Mouse (Mus musculus) lung, postnatal 36 days (tissue): ENCODE data around the gene Ptprt.
"Not testable (repeated sequence)": the region's sequence is repeated elsewhere in the genome, so short reads cannot be mapped to it uniquely, and the experiment has no call there.

ENCODE experiments used
- DNase-seq: peaks from one replicate; pipeline ENCODE4 v3.0.0; 2022; ENCODE audit warnings: mixed read lengths

Ptprt gene

DNA sequence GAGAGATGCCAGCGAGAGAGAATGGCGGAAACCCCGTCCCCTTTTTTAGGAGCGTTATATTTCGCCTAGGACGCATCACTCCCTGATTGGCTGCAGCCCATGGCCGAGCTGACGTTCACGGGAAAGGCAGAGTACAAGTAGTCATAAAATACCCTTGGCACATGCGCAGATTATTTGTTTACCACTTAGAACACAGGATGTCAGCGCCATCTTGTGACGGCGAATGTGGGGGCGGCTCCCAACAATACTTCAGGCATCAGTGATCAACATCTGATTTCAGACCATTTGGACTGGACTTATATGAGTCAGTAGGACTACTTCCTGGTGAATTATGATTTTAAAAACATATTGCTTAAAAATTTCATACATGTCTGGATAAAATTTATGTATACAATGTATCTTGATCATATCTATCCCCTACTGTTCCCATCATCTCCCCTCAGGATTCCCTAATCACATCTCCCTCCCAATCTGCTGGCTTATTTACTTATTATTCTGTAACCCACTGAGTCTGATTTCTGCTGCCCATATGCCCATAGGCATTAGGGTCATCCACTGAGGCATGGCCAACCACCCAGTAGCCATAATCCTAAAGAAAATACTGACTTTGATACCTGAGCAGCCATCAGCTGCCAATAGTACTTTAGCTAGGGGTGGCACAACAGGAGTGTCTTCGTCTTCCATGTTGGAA lies 1148.9 kb downstream of the Ptprt start:
- DNase-seq = not testable (repeated sequence)

DNA sequence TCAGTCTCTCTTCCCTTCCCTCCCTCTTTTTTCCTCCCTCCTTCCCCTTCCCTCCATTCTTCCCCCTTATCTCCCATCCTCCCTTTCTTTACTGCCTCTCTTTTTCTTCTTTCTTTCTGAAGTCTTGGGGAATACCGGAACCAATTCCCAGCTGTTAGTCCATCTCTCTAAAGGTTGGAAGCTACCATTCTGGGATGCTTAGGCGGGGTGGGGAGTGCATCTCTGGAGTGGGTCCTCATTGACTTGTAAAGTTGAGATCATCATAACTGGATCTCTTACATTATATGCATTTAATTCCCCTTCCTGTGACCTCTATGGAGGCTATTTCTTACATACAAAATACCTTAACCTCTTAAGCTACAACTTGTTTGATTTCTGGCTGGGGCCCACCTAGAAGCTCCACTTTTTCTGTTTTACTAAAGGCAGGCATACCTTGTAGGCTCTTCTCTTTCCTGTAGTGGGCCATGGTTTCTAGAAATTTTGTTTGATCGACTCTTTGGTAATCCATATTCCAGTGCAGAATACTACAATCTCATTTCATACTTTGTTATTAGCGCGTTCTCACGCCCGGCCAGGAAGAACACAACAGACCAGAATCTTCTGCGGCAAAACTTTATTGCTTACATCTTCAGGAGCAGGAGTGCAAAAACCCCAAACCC lies 1149.7 kb downstream of the Ptprt start:
- DNase-seq = no peak

- no peak for DNase-seq
Observed at GRCm38 (mm10) chr2:161499097-161499899, 1161.6 kb downstream of the Ptprt start.

DNA sequence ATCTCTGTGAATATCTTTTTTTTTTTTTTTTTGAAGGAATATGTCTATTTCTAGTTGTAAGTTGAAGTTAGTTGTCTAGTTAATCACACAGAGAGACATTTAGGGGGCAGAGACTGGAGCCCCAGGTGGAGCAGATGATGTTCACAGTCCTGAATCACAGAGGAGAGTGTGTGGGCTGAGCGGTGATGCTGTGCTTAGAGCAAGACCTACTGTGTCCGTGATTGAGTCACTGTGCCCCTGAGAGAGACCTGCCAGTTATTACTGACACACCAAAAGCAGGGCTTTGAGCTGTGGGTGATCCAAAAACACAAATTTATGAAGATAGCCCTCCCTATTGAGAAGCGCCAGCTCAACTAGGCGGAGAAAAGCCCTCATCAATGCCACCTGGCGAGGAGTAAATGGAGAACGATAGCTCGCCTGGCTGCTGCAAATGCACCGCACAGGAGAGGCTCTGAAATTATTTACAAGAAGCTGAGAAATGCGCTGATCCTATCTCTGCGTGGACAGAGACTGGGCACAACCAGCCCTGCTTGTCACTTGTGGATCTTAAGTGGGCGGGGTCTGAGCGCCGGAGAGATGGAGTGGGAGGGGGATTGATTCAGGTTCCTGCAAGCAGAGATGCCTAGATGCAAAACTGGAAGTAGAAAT lies 1162.4 kb downstream of the Ptprt start:
- DNase-seq = no peak

DNA sequence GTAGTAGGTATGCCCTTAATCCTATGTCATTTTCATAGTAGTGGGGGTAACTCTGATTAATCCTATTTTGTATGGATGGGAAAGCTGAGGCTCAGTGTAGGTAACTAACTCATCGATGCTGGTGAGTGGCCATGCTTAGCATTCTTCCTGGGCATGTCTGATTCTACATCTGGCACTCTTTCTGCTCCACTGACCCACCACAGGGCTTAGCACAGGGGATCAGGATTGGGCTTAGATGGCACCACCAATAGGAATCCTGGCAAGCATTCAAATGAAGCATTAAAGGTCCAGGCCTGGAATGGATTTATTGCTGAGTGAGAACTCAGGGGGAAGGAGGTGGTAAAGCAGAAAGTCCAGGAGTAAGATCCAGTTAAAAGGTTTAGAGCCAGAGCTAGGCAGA lies 1179.2 kb downstream of the Ptprt start:
- DNase-seq = no peak

GRCm38 (mm10) chr2:161480445-161480844 lies 1180.5 kb downstream of the Ptprt start:
- DNase-seq = no peak
